Mouse (Mus musculus) midbrain, embryonic 12.5 days (tissue): ENCODE measurements around the gene Gm20532. TPM values are rescaled to one million over a fixed set of nuclear protein-coding genes. Genes with fewer than 3 reads are reported as not detected.
A peak's percentile ranks its signal among the peaks of the same experiment; 100 is the strongest.

Experiments
- ATAC-seq: fragments of 200-750 bp; cut with Nextera tagmentation; 2 replicates; pipeline ENCODE4 v1.8.0; 2017; ENCODE audit warnings: low read depth, moderate TSS enrichment, moderate library complexity; ENCODE audit not compliant: low FRiP score
- H3K27ac ChIP-seq: fragments of 300-500 bp; sonication (generic); replicated peaks from 2 replicates; pipeline ENCODE4 v1.5.1; 2016; ENCODE audit warnings: mild to moderate bottlenecking
- H3K27me3 ChIP-seq: fragments of 300-500 bp; sonication (generic); 2 replicates; pipeline ENCODE4 v1.6.1; 2016; ENCODE audit warnings: mild to moderate bottlenecking
- H3K36me3 ChIP-seq: fragments of 300-500 bp; sonication (generic); 2 replicates; pipeline ENCODE4 v1.6.1; 2016
- H3K4me1 ChIP-seq: fragments of 300-500 bp; sonication (generic); 2 replicates; pipeline ENCODE4 v1.6.1; 2016
- H3K4me2 ChIP-seq: fragments of 300-500 bp; sonication (generic); replicated peaks from 2 replicates; pipeline ENCODE4 v1.6.1; 2016; ENCODE audit warnings: mild to moderate bottlenecking, moderate library complexity
- H3K4me3 ChIP-seq: fragments of 300-500 bp; sonication (generic); 2 replicates; pipeline ENCODE4 v1.5.1; 2016; ENCODE audit warnings: mild to moderate bottlenecking
- H3K9ac ChIP-seq: fragments of 300-500 bp; sonication (generic); replicated peaks from 2 replicates; pipeline ENCODE4 v1.6.1; 2016; ENCODE audit warnings: mild to moderate bottlenecking, moderate library complexity
- H3K9me3 ChIP-seq: fragments of 300-500 bp; sonication (generic); 2 replicates; pipeline ENCODE4 v1.6.1; 2016; ENCODE audit warnings: mild to moderate bottlenecking
- WGBS: fragments of 180-500 bp; shearing (Covaris S2); methylation state at CpG from one replicate; pipeline ENCODE4 v1.1.7; 2016; 5-methylcytosine and 5-hydroxymethylcytosine counted together
- polyA plus RNA-seq: library from polyadenylated mRNA; unstranded; fragments of >200 nt; fragmentation: Nextera tagmentation; extraction: Ambion mirVana; gene quantifications from 2 replicates; pipeline ENCODE4 v1.2.1, GENCODE M21; 2016

Gene Gm20532
- polyA plus RNA-seq, 1 experiment from 2014 or later: not detected

GRCm38 (mm10) chr2:26599965-26600364, 13.5 kb downstream of the Gm20532 start:
- H3K27me3 ChIP-seq: peaks cover 29% of the 10 kb centered on the region
- H3K9ac ChIP-seq: no peak overlapping the region
- H3K36me3 ChIP-seq: no peaks in the 10 kb centered on the region
- WGBS: 91% methylated on average over 4 of the region's 4 CpGs
- H3K9me3 ChIP-seq: no peaks in the 10 kb centered on the region
- H3K4me1 ChIP-seq: peaks cover 14% of the 10 kb centered on the region
- H3K27ac ChIP-seq: no peak overlapping the region
- H3K4me2 ChIP-seq: no peak overlapping the region
- no peak for ATAC-seq
- H3K4me3 ChIP-seq: no peak overlapping the region

DNA sequence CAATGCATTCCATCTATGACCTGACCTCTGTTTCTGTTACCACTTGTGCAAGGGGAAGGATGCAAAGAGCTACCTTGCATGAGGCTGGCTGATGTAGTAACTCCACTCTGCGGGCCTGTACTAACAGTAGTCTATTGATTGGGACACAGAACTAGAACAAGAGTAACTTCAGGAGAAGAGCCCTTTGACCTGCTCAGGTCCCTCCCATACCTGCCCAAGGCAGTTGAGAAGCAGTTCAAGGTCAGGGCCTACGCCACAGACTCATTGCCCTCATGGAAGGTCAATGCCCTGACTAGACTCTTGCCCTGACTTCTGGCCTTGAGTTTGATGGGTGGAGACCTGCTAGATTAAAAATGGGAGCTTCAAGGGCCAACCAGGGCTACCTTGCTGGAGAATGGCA, 14.2 kb downstream of the Gm20532 start:
- no peak for ATAC-seq
- H3K4me2 ChIP-seq: no peak overlapping the region
- no peak overlapping the region for H3K9ac ChIP-seq
- no peaks in the 10 kb centered on the region for H3K9me3 ChIP-seq
- H3K27me3 ChIP-seq: peaks cover 34% of the 10 kb centered on the region
- no peak overlapping the region for H3K4me3 ChIP-seq
- no peaks in the 10 kb centered on the region for H3K36me3 ChIP-seq
- H3K4me1 ChIP-seq: peaks cover 14% of the 10 kb centered on the region
- WGBS: 92% methylated on average over 2 of the region's 2 CpGs
- no peak overlapping the region for H3K27ac ChIP-seq

GRCm38 (mm10) chr2:26601595-26601994, 15.2 kb downstream of the Gm20532 start:
- no peak for ATAC-seq
- Histone ChIP-seq H3K4me1 (peaks cover 14% of the 10 kb centered on the region), H3K36me3 (no peaks in the 10 kb centered on the region), H3K9me3 (no peaks in the 10 kb centered on the region), H3K4me3 (no peak overlapping the region), H3K4me2 (no peak overlapping the region), H3K27ac (no peak overlapping the region), H3K9ac (no peak overlapping the region), H3K27me3 (peaks cover 44% of the 10 kb centered on the region)
- 93% methylated on average over 1 of the region's 1 CpGs for WGBS

GRCm38 (mm10) chr2:26602631-26603030, 16.2 kb downstream of the Gm20532 start:
- Histone ChIP-seq H3K36me3 (no peaks in the 10 kb centered on the region), H3K4me3 (no peak overlapping the region), H3K27ac (no peak overlapping the region), H3K9me3 (no peaks in the 10 kb centered on the region), H3K4me2 (no peak overlapping the region), H3K4me1 (peaks cover 14% of the 10 kb centered on the region), H3K9ac (no peak overlapping the region), H3K27me3 (peaks cover 44% of the 10 kb centered on the region)
- no peak for ATAC-seq
- WGBS: 87% methylated on average over 5 of the region's 5 CpGs

GRCm38 (mm10) chr2:26603159-26603558, 16.7 kb downstream of the Gm20532 start:
- Histone ChIP-seq H3K4me1 (peaks cover 14% of the 10 kb centered on the region), H3K9me3 (no peaks in the 10 kb centered on the region), H3K4me3 (peak overlapping the region; percentile 55), H3K27ac (no peak overlapping the region), H3K36me3 (no peaks in the 10 kb centered on the region), H3K4me2 (peak overlapping the region; percentile 64), H3K9ac (0 out of 2 replicates have a peak overlapping the region, but pooled peaks have one; percentile 56), H3K27me3 (peaks cover 46% of the 10 kb centered on the region)
- 31% methylated on average over 6 of the region's 6 CpGs for WGBS
- no peak for ATAC-seq

DNA sequence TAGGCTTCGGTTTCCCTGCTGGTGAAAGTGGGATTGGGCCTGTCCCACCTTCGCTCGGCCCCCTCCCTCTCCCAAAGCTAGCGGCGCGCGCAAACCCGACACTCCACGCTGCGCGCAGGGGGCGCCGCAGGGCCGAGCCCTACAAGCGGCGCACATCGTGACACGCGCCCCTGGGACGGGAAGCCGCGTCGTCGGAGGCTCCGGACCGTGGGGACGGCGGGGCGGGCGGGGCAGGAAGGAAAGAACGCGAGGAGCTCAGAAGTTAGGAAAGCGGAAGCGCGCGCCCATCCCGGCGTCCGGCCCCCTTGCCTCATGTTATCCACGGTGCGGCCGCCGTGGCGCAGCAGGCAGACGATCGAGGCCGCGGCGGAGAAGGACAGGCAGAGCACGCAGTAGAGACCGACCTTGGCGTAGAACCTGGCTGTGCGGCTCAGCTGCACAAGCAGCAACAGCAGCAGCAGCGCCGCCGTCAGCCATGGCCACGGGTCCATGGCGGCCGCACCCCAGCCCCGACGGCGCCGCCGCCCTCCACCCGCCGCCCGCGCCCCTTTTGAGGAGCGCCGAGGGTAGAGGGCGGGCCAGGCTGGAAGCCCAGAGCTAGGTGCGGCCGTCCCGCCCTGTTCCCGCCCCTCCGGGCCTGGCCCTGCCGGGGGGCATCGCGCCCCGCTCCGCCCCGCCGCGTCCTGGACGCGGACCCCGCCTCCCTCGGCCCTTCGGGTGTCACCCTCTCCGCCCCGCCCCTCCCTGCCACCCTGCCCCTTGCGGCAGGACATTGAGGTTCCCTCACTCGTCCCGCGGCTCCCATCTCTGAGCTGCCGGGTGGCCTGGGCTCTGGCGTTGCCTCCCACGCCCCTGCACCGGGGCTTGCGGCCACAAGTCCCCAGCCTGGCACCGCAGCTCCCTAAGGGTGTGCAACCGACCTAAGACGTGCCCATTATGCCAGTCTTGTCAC, 17.6 kb downstream of the Gm20532 start, which contains the start of gene Agpat2:
Gene Agpat2, minus strand, starts transcription at position 698 of the 952 bp plus-strand sequence.
- Histone ChIP-seq H3K4me2 (peak within 1 kb of the TSS; percentile 64), H3K27ac (0 out of 2 replicates have a peak within 1 kb of the TSS, but pooled peaks have one; percentile 5), H3K4me1 (peaks cover 14% of the 10 kb centered on the region), H3K4me3 (peak within 1 kb of the TSS; percentile 55), H3K36me3 (no peaks in the 10 kb centered on the region), H3K27me3 (peaks cover 46% of the 10 kb centered on the region), H3K9me3 (no peaks in the 10 kb centered on the region), H3K9ac (peak within 1 kb of the TSS; percentile 56)
- under 1% methylated on average over 72 of the region's 103 CpGs for WGBS
- peak; percentile 71; the same call in 1 of the 2 replicates for ATAC-seq

- peaks cover 14% of the 10 kb centered on the region for H3K4me1 ChIP-seq
- H3K27ac ChIP-seq: no peak overlapping the region
- ATAC-seq: no peak
- no peaks in the 10 kb centered on the region for H3K9me3 ChIP-seq
- no peak overlapping the region for H3K9ac ChIP-seq
- no peak overlapping the region for H3K4me3 ChIP-seq
- peaks cover 53% of the 10 kb centered on the region for H3K27me3 ChIP-seq
- no peaks in the 10 kb centered on the region for H3K36me3 ChIP-seq
- WGBS: 85% methylated on average over 8 of the region's 8 CpGs
- H3K4me2 ChIP-seq: no peak overlapping the region
These were observed 18.9 kb downstream of the Gm20532 start for GRCm38 (mm10) chr2:26605331-26605730.

- Histone ChIP-seq H3K4me3 (no peak overlapping the region), H3K9me3 (no peaks in the 10 kb centered on the region), H3K27me3 (peaks cover 53% of the 10 kb centered on the region), H3K9ac (no peak overlapping the region), H3K4me2 (no peak overlapping the region), H3K27ac (no peak overlapping the region), H3K4me1 (peaks cover 14% of the 10 kb centered on the region), H3K36me3 (no peaks in the 10 kb centered on the region)
- 91% methylated on average over 3 of the region's 3 CpGs for WGBS
- ATAC-seq: no peak
These were observed 20.1 kb downstream of the Gm20532 start for GRCm38 (mm10) chr2:26606579-26606978.

- WGBS: 59% methylated on average over 6 of the region's 6 CpGs
- Histone ChIP-seq H3K27me3 (peaks cover 53% of the 10 kb centered on the region), H3K36me3 (no peaks in the 10 kb centered on the region), H3K4me3 (no peak overlapping the region), H3K4me1 (peaks cover 14% of the 10 kb centered on the region), H3K9ac (no peak overlapping the region), H3K4me2 (no peak overlapping the region), H3K27ac (no peak overlapping the region), H3K9me3 (no peaks in the 10 kb centered on the region)
- no peak for ATAC-seq
These were observed 20.8 kb downstream of the Gm20532 start for GRCm38 (mm10) chr2:26607056-26607910.

- Histone ChIP-seq H3K36me3 (no peaks in the 10 kb centered on the region), H3K4me3 (no peak overlapping the region), H3K4me1 (peaks cover 8% of the 10 kb centered on the region), H3K4me2 (no peak overlapping the region), H3K27me3 (peaks cover 38% of the 10 kb centered on the region), H3K27ac (no peak overlapping the region), H3K9me3 (no peaks in the 10 kb centered on the region), H3K9ac (no peak overlapping the region)
- no peak for ATAC-seq
These were observed 22.3 kb downstream of the Gm20532 start for GRCm38 (mm10) chr2:26608781-26609180.

- Histone ChIP-seq H3K4me2 (no peak overlapping the region), H3K27me3 (peaks cover 33% of the 10 kb centered on the region), H3K9me3 (no peaks in the 10 kb centered on the region), H3K4me1 (peaks cover 3% of the 10 kb centered on the region), H3K9ac (no peak overlapping the region), H3K4me3 (no peak overlapping the region), H3K36me3 (no peaks in the 10 kb centered on the region), H3K27ac (no peak overlapping the region)
- ATAC-seq: no peak
These were observed 22.8 kb downstream of the Gm20532 start for GRCm38 (mm10) chr2:26609261-26609661.

GRCm38 (mm10) chr2:26610526-26610925, 24.1 kb downstream of the Gm20532 start:
- Histone ChIP-seq H3K9me3 (no peaks in the 10 kb centered on the region), H3K9ac (no peak overlapping the region), H3K4me1 (no peaks in the 10 kb centered on the region), H3K27me3 (peaks cover 26% of the 10 kb centered on the region), H3K27ac (no peak overlapping the region), H3K4me2 (no peak overlapping the region), H3K4me3 (no peak overlapping the region), H3K36me3 (no peaks in the 10 kb centered on the region)
- WGBS: 66% methylated on average over 3 of the region's 3 CpGs
- ATAC-seq: no peak
